Mouse (Mus musculus) erythroblast, embryonic 14.5 days (primary cell): ENCODE results near the gene N4bp2l2.

ENCODE experiments used
- GATA1 ChIP-seq: IDR thresholded peaks from 2 replicates; pipeline ENCODE4 v1.6.1; 2012; ENCODE audit warnings: low read length, inconsistent platforms, mixed read lengths
- TAL1 ChIP-seq: IDR thresholded peaks from 3 replicates; pipeline ENCODE4 v1.6.1; 2012; ENCODE audit warnings: low read length, inconsistent platforms, mixed read lengths

DNA sequence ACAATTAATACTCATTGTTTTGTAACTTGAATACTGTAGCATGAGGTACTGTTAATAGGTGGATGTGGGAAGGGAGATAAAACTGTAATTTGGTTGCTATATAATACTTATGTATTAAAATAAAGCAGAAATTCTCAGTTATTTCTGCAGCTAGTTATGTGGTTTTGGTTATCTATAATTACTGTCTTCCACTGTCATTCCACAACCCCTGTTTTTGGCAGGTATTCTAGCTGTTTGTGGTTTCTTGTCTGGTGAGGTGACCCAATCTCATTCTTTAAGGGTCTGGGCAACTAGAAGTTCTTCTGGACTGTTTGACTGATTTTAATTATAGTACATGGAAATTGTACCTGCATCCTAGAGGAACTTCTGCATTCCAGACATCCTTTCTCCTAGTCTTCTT lies 24.7 kb upstream of the N4bp2l2 start:
- TF ChIP-seq GATA1: no peak
- no peak for TF ChIP-seq TAL1
